Mouse (Mus musculus) monocyte, adult 2 months (primary cell): ENCODE results near the gene Rtp1.

Source experiments
- DNase-seq, 2 experiments: peaks; one replicate each; pipeline ENCODE4 v3.0.0; 2022; ENCODE audit warnings: low spot score in 2 of 2, low read depth in 1 of 2

Rtp1 gene

DNA sequence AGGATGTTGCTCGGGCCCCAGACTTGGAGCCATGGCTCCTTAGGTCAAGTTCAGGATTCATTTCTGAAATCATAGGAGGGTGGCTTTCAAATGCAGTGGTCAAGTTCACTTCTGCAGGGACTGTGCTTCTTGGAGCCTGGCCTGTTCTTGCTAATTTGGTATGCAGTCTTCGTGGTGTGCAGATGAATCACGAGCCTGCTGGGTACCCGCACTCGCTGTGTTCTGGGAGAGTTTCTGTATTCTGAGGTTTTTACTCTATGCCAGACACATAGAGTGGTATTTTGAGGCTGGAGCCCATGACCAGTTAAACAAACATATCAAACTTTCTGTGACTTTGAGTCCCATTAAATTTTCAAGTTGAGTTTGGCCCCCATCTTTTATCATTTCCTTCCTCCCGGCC lies 25.4 kb downstream of the Rtp1 start:
- no peak for DNase-seq

DNA sequence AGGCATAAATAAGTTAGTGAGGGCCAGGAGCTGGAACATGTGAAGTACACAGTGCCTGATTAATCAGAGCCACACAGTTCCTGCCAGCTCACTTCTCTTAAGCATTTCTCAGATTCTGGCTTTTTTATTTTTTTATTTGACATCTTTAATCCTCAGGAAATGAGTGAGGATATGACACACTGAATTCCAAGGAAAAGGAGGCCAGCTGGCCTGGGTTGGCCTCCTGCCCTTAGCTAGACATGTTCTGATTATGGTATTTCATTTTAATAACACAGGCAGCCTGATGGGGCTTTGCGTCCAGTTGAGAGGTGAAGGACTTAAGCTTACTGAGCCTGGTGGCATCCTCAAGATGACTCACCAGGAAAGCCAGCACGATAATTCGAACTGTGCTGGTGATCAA lies 27.6 kb downstream of the Rtp1 start:
- no peak for DNase-seq

DNA sequence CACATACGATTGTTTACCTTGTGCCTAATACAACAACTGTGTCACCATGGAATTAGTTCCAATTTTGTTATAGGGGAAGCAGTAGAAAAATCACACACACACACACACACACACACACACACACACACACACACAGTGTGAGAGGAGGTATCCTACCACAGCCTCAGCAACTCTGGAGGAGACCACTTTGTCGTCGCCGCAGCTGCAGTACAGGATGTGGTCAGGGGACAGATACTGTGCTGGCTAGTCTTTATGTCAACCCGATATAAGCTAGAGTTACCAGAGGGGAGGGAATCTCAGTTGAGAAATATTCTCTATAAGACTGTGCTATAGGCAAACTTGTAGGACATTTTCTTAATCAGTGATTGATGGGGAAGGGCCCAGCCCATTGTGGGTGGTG lies 28.4 kb downstream of the Rtp1 start:
- DNase-seq = no peak

DNA sequence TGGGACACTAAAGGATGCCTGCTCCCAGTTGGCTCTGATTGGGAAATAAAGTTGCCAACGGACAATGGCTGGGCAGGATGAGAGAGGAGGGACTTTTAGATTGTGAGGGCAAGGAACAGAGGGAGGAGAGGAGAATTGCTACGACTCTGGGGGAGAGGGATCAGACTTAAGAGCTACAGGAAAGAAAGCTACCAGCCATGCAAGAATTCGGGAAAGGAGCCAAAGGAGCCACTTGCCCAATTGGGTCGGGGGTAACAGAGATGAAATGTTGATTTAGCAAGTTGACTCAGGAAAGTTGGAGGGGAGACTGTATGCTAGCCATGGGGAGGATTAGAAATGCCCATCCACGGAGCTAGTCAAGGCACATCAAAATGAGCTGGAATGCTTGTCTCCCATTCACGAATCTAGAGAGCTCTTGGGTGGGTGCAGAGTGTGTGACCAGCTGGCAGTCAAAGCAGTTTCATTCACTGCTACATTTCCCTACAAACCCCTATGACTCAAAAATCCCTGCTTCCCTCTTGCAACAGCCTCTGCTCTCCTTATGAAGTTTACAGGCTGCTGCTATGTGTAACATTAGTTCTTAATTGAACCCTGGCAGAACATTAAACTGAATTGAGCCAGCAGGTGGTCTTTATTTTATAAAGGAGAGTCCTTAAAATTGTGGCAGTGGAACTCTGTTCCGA lies 30.1 kb downstream of the Rtp1 start:
- no peak for DNase-seq

DNA sequence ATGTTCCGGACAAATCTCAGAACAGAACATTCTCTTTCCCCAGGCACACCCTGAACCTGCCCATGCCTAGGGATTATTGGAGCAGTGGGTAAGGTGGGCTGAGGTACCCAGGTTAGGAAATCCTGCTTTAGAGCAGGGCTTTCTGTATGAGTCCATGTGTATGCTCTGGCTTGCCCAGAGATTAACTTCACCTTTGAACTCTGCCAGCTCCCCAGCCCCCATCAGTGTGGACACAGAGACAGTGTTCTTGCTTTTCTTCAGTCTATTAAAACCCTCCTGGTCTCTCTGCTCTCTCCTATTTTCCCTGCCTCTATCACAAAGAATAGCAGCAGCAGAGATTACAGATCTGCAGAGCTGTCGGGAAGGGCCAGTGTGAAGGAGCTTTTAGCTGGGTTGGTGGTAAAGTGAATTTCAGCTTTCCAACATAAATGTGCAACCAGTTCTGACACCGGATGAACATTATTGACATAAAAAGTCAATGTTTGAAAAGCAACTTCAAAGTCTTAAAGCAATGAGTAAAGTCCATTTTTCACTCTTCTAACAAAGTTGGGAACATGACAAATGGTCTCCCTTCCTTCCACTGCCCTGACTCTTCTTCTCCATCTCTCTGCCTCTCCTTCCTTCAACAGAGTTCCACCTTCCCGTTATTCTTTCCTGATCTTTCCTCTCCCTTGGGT lies 34.9 kb downstream of the Rtp1 start:
- no peak for DNase-seq

GRCm38 (mm10) chr16:23471551-23471950 lies 42.6 kb downstream of the Rtp1 start:
- no peak for DNase-seq

DNA sequence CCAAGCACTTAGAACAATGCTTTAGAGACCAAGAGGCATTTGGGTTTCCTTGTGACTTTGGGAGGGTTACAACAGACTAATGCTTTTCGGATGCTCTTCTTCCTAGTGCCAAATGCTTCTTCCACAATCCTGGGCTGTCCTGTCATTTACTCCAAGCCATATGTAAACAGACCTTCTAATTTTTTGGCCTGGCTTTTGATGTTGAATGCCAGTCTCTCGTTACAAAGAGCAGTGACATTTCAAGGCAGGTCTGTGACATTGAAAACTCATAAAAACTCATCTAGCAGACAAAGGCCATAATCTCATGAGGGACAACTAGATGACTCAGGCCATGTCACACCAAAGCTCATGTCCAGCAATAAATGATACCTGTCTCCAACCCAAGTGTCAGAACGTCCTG lies 43.1 kb downstream of the Rtp1 start:
- no peak for DNase-seq

- DNase-seq = no peak
Observed at GRCm38 (mm10) chr16:23475651-23476050, 46.7 kb downstream of the Rtp1 start.

DNA sequence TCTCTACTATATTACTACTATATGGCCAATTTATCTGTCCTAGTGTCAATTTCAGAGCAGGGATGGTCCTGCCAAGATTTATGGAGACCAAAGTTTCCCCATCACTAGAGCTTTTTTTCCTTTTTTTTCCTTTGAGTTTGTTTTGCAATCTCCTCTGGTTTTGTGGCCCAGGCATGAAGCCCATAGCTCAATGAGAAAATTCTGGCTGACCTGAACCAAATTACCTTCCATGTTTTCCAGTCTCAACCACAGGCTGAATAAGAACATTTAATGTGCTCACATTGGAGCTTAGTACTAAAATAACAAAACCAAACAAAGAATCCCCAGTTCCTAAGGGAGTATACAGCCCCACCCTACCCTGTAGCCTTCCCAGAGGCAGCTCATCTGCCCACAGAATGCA lies 47.7 kb downstream of the Rtp1 start:
- no peak for DNase-seq

DNA sequence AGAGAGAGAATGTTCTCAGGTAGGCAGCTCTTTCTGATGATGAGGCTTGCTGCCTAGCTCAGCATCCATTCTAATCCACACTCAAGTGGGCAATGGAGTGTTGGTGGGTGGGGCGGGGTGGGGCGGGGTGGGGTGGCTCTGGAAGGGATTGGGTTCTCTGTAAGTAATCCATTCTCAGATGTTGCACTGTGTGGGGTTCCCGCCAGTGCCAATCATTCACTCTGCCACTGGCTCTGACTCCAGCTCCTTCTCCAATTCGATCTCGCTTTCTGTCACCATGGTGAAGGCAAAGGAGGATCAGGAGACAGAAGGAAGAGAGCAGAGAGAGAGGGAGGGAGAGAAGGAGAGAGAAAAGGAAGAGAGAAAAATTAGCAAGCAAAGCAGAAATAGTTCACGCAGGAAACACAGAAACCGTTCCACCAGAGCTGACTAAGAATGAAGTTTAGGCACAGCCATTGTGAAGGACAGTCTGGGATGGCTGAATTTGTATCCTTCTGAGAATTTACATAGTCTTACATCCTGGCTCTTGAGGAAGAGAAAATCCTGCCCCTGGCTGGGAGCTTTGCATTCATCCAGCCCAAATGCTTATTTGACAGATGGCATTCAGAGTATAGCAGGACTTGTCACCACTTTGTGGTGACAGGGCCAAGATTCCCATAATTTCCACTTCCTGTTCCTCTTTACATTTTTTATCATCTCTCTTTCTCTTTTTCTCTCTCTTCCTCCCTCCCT lies 51.1 kb downstream of the Rtp1 start:
- no peak for DNase-seq

DNA sequence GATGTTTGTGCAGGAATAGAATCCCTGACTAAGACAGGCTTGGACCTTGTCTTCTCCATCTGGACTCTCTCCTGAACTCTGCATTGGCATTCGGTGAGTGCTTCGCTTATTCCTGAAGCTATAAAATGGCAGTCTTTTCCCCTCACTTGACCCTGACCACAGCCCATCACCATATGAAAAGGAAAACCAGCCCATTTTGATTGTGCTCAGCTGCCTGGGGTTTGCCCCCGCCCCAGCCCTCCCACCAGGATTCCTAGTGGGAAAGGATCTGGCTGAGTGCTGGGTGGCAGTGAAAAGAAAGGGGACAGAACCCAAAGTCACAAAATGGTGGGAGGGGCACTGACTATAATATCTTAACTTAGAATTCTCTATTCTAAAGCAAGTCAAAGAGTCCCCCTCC lies 53.3 kb downstream of the Rtp1 start:
- no peak for DNase-seq

GRCm38 (mm10) chr16:23482846-23483245 lies 53.9 kb downstream of the Rtp1 start:
- no peak for DNase-seq

- no peak for DNase-seq
Observed at GRCm38 (mm10) chr16:23483292-23483691, 54.4 kb downstream of the Rtp1 start.
